Mouse (Mus musculus) forebrain, embryonic 14.5 days (tissue): ENCODE results near the gene Eci1. TPM values are rescaled to one million over a fixed set of nuclear protein-coding genes. Genes with fewer than 3 reads are reported as not detected.

ENCODE experiments used
- ATAC-seq: fragments of 200-750 bp; cut with Nextera tagmentation; 2 replicates; pipeline ENCODE4 v1.8.0; 2017; ENCODE audit warnings: mild to moderate bottlenecking, moderate library complexity
- DNase-seq: peaks from one replicate; pipeline ENCODE4 v3.0.0-alpha.2; 2015; ENCODE audit warnings: low spot score
- H3K27ac ChIP-seq: fragments of 300-500 bp; sonication (generic); 2 replicates; pipeline ENCODE4 v1.5.1; 2014; ENCODE audit warnings: low read depth, mild to moderate bottlenecking, control low read depth, low read length, moderate library complexity
- H3K27me3 ChIP-seq: fragments of 300-500 bp; sonication (generic); replicated peaks from 2 replicates; pipeline ENCODE4 v1.6.1; 2014; ENCODE audit warnings: low read length, control low read depth, mixed read lengths; ENCODE audit not compliant: control insufficient read depth, insufficient read depth
- H3K36me3 ChIP-seq: fragments of 300-500 bp; sonication (generic); 2 replicates; pipeline ENCODE4 v1.6.1; 2014; ENCODE audit warnings: low read length, control low read depth; ENCODE audit not compliant: control insufficient read depth, insufficient read depth
- H3K4me1 ChIP-seq: fragments of 300-500 bp; sonication (generic); 2 replicates; pipeline ENCODE4 v1.6.1; 2014; ENCODE audit warnings: antibody characterized with exemption, low read length, control low read depth; ENCODE audit not compliant: control insufficient read depth, insufficient read depth
- H3K4me2 ChIP-seq: fragments of 300-500 bp; sonication (generic); 2 replicates; pipeline ENCODE4 v1.6.1; 2014; ENCODE audit warnings: mild to moderate bottlenecking, control low read depth, low read length
- H3K4me3 ChIP-seq: fragments of 300-500 bp; sonication (generic); 2 replicates; pipeline ENCODE4 v1.5.1; 2014; ENCODE audit warnings: low read depth, low read length, control low read depth
- H3K9ac ChIP-seq: fragments of 300-500 bp; sonication (generic); 2 replicates; pipeline ENCODE4 v1.6.1; 2014; ENCODE audit warnings: mild to moderate bottlenecking, low read length, control low read depth, moderate library complexity
- H3K9me3 ChIP-seq: fragments of 300-500 bp; sonication (generic); replicated peaks from 2 replicates; pipeline ENCODE4 v1.6.1; 2016; ENCODE audit warnings: low read length, control low read depth, mixed read lengths; ENCODE audit not compliant: control insufficient read depth
- WGBS: fragments of 180-500 bp; shearing (Covaris S2); extraction: QIAGEN DNeasy Blood & Tissue Kit; methylation state at CpG from one replicate; pipeline ENCODE4 v1.1.7; 2014; 5-methylcytosine and 5-hydroxymethylcytosine counted together
- polyA plus RNA-seq: library from polyadenylated mRNA; unstranded; fragments of >200 nt; fragmentation: Nextera tagmentation; extraction: Ambion mirVana; gene quantifications from 2 replicates; pipeline ENCODE4 v1.2.1, GENCODE M21; 2014

The Eci1 gene
- polyA plus RNA-seq, 1 experiment from 2014 or later: 31.8 TPM

- ATAC-seq: no peak
- peaks cover 11% of the 10 kb centered on the region for H3K4me1 ChIP-seq
- H3K9ac ChIP-seq: no peak overlapping the region
- no peaks in the 10 kb centered on the region for H3K27me3 ChIP-seq
- H3K27ac ChIP-seq: no peak overlapping the region
- no peak overlapping the region for H3K4me3 ChIP-seq
- H3K36me3 ChIP-seq: peaks cover 15% of the 10 kb centered on the region
- no peak overlapping the region for H3K4me2 ChIP-seq
- DNase-seq: no peak
- no peaks in the 10 kb centered on the region for H3K9me3 ChIP-seq
- 94% methylated on average over 20 of the region's 20 CpGs for WGBS
Measured at GRCm38 (mm10) chr17:24481027-24481815, 54.8 kb downstream of the Eci1 start.

DNA sequence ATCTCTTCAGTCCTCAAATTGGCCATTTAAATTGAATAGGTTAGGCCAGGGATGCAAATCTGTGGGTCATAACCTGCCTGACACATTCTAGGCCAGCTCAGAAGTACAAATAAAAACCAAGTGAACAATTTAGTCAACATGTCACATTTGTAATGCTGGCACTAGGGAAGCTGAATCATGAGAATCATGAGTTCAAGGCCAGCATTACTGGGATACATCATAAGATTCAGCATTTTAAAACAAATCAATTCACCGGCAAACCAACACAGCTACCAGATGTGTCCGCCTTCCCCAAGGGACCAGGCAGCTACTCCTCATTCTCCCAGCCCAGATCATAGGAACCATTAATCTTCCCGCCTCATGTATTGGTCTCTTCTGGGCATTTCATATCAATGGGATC, 57.1 kb downstream of the Eci1 start:
- Histone ChIP-seq H3K4me1 (peaks cover 13% of the 10 kb centered on the region), H3K27me3 (no peaks in the 10 kb centered on the region), H3K36me3 (no peaks in the 10 kb centered on the region), H3K9ac (no peak overlapping the region), H3K4me2 (no peak overlapping the region), H3K27ac (no peak overlapping the region), H3K9me3 (no peaks in the 10 kb centered on the region), H3K4me3 (no peak overlapping the region)
- DNase-seq (no peak), ATAC-seq (no peak)
- WGBS: 90% methylated on average over 3 of the region's 3 CpGs

GRCm38 (mm10) chr17:24485090-24485860, 58.8 kb downstream of the Eci1 start:
- H3K27me3 ChIP-seq: no peaks in the 10 kb centered on the region
- no peaks in the 10 kb centered on the region for H3K9me3 ChIP-seq
- DNase-seq (peak; percentile 76), ATAC-seq (peak; percentile 11; the same call in 1 of the 2 replicates)
- H3K9ac ChIP-seq: 0 out of 2 replicates have a peak overlapping the region, but pooled peaks have one; percentile 21
- H3K4me1 ChIP-seq: peaks cover 22% of the 10 kb centered on the region
- H3K27ac ChIP-seq: 0 out of 2 replicates have a peak overlapping the region, but pooled peaks have one; percentile 30
- H3K36me3 ChIP-seq: no peaks in the 10 kb centered on the region
- no peak overlapping the region for H3K4me3 ChIP-seq
- WGBS: 47% methylated on average over 11 of the region's 11 CpGs
- H3K4me2 ChIP-seq: no peak overlapping the region

GRCm38 (mm10) chr17:24488186-24488661, 61.8 kb downstream of the Eci1 start, which contains the start of gene Caskin1:
Gene Caskin1, plus strand, starts transcription at chr17:24488601.
- Histone ChIP-seq H3K4me1 (peaks cover 26% of the 10 kb centered on the region), H3K36me3 (no peaks in the 10 kb centered on the region), H3K4me3 (peak within 1 kb of the TSS; percentile 87), H3K9ac (peak within 1 kb of the TSS; percentile 94), H3K27ac (peak within 1 kb of the TSS; percentile 92), H3K4me2 (peak within 1 kb of the TSS; percentile 82), H3K27me3 (no peaks in the 10 kb centered on the region), H3K9me3 (no peaks in the 10 kb centered on the region)
- ATAC-seq: peak; percentile 55
- under 1% methylated on average over 40 of the region's 45 CpGs for WGBS
- peak; percentile 53 for DNase-seq

- peak; percentile 57 for DNase-seq
- peak overlapping the region; percentile 94 for H3K9ac ChIP-seq
- no peaks in the 10 kb centered on the region for H3K36me3 ChIP-seq
- no peaks in the 10 kb centered on the region for H3K27me3 ChIP-seq
- peaks cover 26% of the 10 kb centered on the region for H3K4me1 ChIP-seq
- peak overlapping the region; percentile 92 for H3K27ac ChIP-seq
- H3K4me3 ChIP-seq: peak overlapping the region; percentile 87
- peak overlapping the region; percentile 82 for H3K4me2 ChIP-seq
- H3K9me3 ChIP-seq: no peaks in the 10 kb centered on the region
- 2% methylated on average over 39 of the region's 81 CpGs for WGBS
- ATAC-seq: peak; percentile 71
Measured at GRCm38 (mm10) chr17:24488662-24489264, 62.3 kb downstream of the Eci1 start.

Other genes with a start within 250 kb of the Eci1 start
- gene Tbc1d24, start 221.1 kb upstream of the Eci1 start, polyA plus RNA-seq: 10.5 and 15.0 TPM in 2 replicates
- 2.6 and 3.0 TPM in 2 replicates for gene Ntn3, start 217.1 kb upstream of the Eci1 start, polyA plus RNA-seq
- gene Tedc2, start 205.8 kb upstream of the Eci1 start, polyA plus RNA-seq: 11.0 and 12.5 TPM in 2 replicates
- 31.8 and 34.3 TPM in 2 replicates for gene Ccnf, start 175.2 kb upstream of the Eci1 start, polyA plus RNA-seq
- 0.13 and 0.31 TPM in 2 replicates for gene Abca17, start 75.6 kb upstream of the Eci1 start, polyA plus RNA-seq
- 14.5 and 21.3 TPM in 2 replicates for gene Abca3, start 74.7 kb upstream of the Eci1 start, polyA plus RNA-seq
- gene Rnps1, start 12.1 kb upstream of the Eci1 start, polyA plus RNA-seq: 304 and 325 TPM in 2 replicates
- 2.3 and 3.5 TPM in 2 replicates for gene Dnase1l2, start 16.5 kb downstream of the Eci1 start, polyA plus RNA-seq
- gene E4f1, start 43.7 kb downstream of the Eci1 start, polyA plus RNA-seq: 8.3 and 16.9 TPM in 2 replicates
- gene Pgp, start 43.8 kb downstream of the Eci1 start, polyA plus RNA-seq: 54.7 and 56.5 TPM in 2 replicates
- gene Bricd5, start 47.2 kb downstream of the Eci1 start, polyA plus RNA-seq: 0.38 and 1.3 TPM in 2 replicates
- gene Mlst8, start 52.4 kb downstream of the Eci1 start, polyA plus RNA-seq: 31.8 and 37.2 TPM in 2 replicates
- gene Caskin1, start 62.0 kb downstream of the Eci1 start, polyA plus RNA-seq: 9.1 and 14.6 TPM in 2 replicates
- gene Traf7, start 101.3 kb downstream of the Eci1 start, polyA plus RNA-seq: 80.1 and 96.6 TPM in 2 replicates
- gene Rab26, start 107.6 kb downstream of the Eci1 start, polyA plus RNA-seq: 4.0 TPM in 2 replicates
- 12.9 and 16.7 TPM in 2 replicates for gene Pkd1, start 123.2 kb downstream of the Eci1 start, polyA plus RNA-seq
- 59.8 and 66.4 TPM in 2 replicates for gene Tsc2, start 206.0 kb downstream of the Eci1 start, polyA plus RNA-seq
- gene Nthl1, start 206.0 kb downstream of the Eci1 start, polyA plus RNA-seq: 10.0 and 12.3 TPM in 2 replicates
- gene Slc9a3r2, start 223.7 kb downstream of the Eci1 start, polyA plus RNA-seq: 22.4 and 31.3 TPM in 2 replicates
- gene Npw, start 231.8 kb downstream of the Eci1 start, polyA plus RNA-seq: not detected in 2 replicates
- 14.9 and 19.7 TPM in 2 replicates for gene Zfp598, start 243.0 kb downstream of the Eci1 start, polyA plus RNA-seq